9 mouse cellular contexts compared by ENCODE assay signal in the genomic region with DNA sequence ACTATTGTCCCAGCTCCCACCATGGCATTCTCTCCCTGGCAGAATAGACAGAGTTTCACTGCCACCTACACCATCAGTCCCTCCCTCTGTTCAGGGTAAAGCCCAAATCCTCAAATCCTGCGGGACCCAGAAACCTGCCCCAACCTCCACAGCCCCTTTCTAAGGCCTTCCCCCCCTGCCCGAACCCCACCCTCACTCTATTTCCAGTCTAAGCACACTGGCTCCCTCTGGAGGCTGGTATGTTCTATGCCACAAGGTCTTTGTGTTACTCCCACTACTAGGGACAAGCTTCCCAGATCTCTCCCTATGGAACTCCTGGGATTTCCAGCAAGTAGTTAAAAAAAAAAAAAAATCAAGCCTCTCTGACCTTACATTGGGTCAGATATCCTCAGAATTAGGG. TPM values are rescaled to one million over a fixed set of nuclear protein-coding genes. Genes with fewer than 3 reads are reported as not detected.
A peak's percentile ranks its signal among the peaks of the same experiment; 100 is the strongest.
DNase-seq lines count a peak whose midpoint lies in the region; ATAC-seq and TF ChIP-seq lines count a peak whose summit lies in the region.
"Had no signal": no experiment of that assay in that cellular context is flagged by ENCODE, and none has a peak within 500 bp of the region (broad histone marks: within the 10 kb centered on the region; RNA-seq: fewer than 3 reads in every experiment).

No protein-coding gene starts in this region.

- no peak overlapping the region for H3K4me2 ChIP-seq in neural tube, embryonic 15.5 days
- H3K4me2 ChIP-seq: heart, embryonic 15.5 days had no signal

- DNase-seq in cerebellum, postnatal 4 days (ENCODE audit: low spot score in 2 of 2): peak; percentile 18 to 25
- no peak for DNase-seq in cerebellum, adult 11 months
- peak; percentile 25 for DNase-seq in neural tube, embryonic 10.5 days (ENCODE audit: extremely low spot score, low spot score)
- DNase-seq in heart, postnatal 14 days: peak; percentile 54 to 73
- DNase-seq in lung, postnatal 10 days: peak; percentile 75
- peak; percentile 43 for DNase-seq in thymus, postnatal 14 days

- no peak overlapping the region for H3K9ac ChIP-seq in neural tube, embryonic 15.5 days (replicated peaks)
- H3K9ac ChIP-seq: heart, embryonic 15.5 days had no signal

- no peak overlapping the region for H3K4me3 ChIP-seq in neural tube, embryonic 15.5 days (replicated peaks)
- H3K4me3 ChIP-seq in bone marrow macrophage, adult 2 months (ENCODE audit: insufficient read depth, low read length): no peak overlapping the region
- H3K4me3 ChIP-seq: heart, embryonic 15.5 days had no signal

- H3K36me3 ChIP-seq in neural tube, embryonic 15.5 days: no peaks in the 10 kb centered on the region
- H3K36me3 ChIP-seq: heart, embryonic 15.5 days had no signal

- H3K9me3 ChIP-seq in neural tube, embryonic 15.5 days (replicated peaks): no peaks in the 10 kb centered on the region
- H3K9me3 ChIP-seq: heart, embryonic 15.5 days had no signal

- 31% methylated on average over 2 of the region's 2 CpGs for WGBS in neural tube, embryonic 15.5 days

- ATAC-seq in neural tube, embryonic 15.5 days (ENCODE audit: low FRiP score): no peak

- intact Hi-C loops in heart, postnatal 14 days (cut with DNase I): no loop called here

- H3K4me1 ChIP-seq in neural tube, embryonic 15.5 days: no peaks in the 10 kb centered on the region
- peaks cover 4% of the 10 kb centered on the region; the same call in 1 of the 2 replicates for H3K4me1 ChIP-seq in bone marrow macrophage, adult 2 months (ENCODE audit: control insufficient read depth, insufficient read depth, low read length)
- H3K4me1 ChIP-seq: heart, embryonic 15.5 days had no signal

- peak; percentile 64 for TF ChIP-seq CTCF in bone marrow macrophage, adult 2 months (IDR thresholded peaks at IDR 0.05; ENCODE audit: low read depth, low read length)

- TF ChIP-seq POLR2A in bone marrow macrophage, adult 2 months (IDR thresholded peaks at IDR 0.05; ENCODE audit: borderline replicate concordance, low read depth, low read length): no peak

- peaks cover 12% of the 10 kb centered on the region; the same call in 1 of the 2 replicates for H3K27me3 ChIP-seq in neural tube, embryonic 15.5 days (replicated peaks)

- H3K27ac ChIP-seq in neural tube, embryonic 15.5 days (replicated peaks): no peak overlapping the region
- no peak overlapping the region for H3K27ac ChIP-seq in bone marrow macrophage, adult 2 months (ENCODE audit: insufficient read depth, low read depth, low read length)
- H3K27ac ChIP-seq: heart, embryonic 15.5 days had no signal

RNA-seq across cellular contexts. Expression of gene Cpne2, which starts 46.9 kb away (rescaled TPM):
- polyA plus RNA-seq in neural tube, embryonic 15.5 days (2015; fragmentation: Nextera tagmentation; extraction: Ambion mirVana): 25.6 and 29.9 TPM in 2 replicates
- polyA plus RNA-seq in bone marrow macrophage, adult 2 months (2012; ENCODE audit: insufficient read depth, insufficient read length, missing spikeins): 43.6 and 45.7 TPM in 2 replicates
- 1 to 10 TPM; 5.3 to 5.8 TPM for total RNA-seq in heart, postnatal 14 days (2021)

RNA-seq across cellular contexts. Expression of gene Nlrc5, which starts 51.7 kb away (rescaled TPM):
- 0.68 and 1.0 TPM in 2 replicates for polyA plus RNA-seq in neural tube, embryonic 15.5 days (2015; fragmentation: Nextera tagmentation; extraction: Ambion mirVana)
- 37.8 and 44.1 TPM in 2 replicates for polyA plus RNA-seq in bone marrow macrophage, adult 2 months (2012; ENCODE audit: insufficient read depth, insufficient read length, missing spikeins)
- total RNA-seq in heart, postnatal 14 days (2021): 1 to 10 TPM in 1 of 2 experiments, under 1 TPM in 1; 0.22 to 1.4 TPM

Comparison
In these comparisons a context has a peak if more than half of its experiments do, and no peak if none do; other contexts are left out.
1. RNA of gene Nlrc5, which starts 51.7 kb away (polyA plus RNA-seq): 37.8 to 44.1 TPM in bone marrow macrophage, adult 2 months; 0.68 to 1.0 TPM in neural tube, embryonic 15.5 days; every median in the first group is over 10 times any median in the second.